Mouse (Mus musculus): ENCODE data around the gene Rsf1. TPM values are rescaled to one million over a fixed set of nuclear protein-coding genes. Genes with fewer than 3 reads are reported as not detected.

The Rsf1 gene
- polyA plus RNA-seq (2017; shearing (Covaris generic)), result 10 to 100 TPM; 27.1 to 27.3 TPM

DNA sequence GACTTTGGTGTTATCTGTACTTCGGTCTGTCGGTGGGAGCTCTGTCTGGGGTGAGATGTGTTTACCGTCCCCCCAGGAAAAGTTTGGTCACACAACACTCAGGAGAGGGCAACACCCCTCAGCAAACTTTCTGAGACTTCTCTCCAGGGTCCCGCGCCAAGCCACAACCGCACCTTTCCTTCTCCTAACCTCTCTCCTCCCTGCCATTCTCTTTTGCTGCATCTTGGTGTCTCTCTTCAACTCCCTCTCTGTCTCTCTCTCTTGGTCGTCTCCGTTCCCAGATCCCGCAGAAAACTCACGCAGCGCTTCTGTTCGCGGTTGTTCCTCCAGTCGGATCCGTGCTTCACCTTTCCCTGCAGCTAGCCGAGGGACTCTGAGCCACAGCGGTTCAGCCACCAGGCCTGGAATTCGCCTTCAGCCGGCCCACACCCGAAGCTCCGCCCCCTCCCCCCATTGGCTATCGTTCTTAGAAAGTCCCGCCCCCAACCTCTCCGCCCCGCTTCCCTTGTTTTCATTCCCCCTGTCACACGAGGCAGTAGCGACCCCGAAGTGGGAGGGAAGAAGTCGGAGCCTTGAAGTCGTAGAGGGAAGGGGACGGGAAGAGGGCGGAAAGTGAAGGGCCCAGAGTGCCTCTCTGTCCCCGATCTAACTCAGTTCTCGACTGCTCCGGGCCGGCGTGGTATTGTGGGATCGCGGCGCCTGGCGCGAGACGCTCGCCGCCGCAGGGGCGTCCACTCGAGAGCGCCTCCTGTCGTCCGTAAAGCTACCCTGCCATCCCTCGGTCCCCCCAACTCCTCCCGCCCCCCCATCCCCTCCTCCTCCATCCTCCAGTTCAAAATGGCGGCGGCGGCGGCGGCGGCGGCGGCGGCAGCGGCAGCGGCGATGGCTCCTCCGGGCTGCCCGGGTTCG, at the start of gene Rsf1, which contains the start of gene Aamdc:
TSS of gene Rsf1 (plus strand) at position 823 of the 909 bp plus-strand sequence.
TSS of gene Aamdc (minus strand) at position 431 of the 909 bp plus-strand sequence.
- peak; percentile 74 for ATAC-seq

DNA sequence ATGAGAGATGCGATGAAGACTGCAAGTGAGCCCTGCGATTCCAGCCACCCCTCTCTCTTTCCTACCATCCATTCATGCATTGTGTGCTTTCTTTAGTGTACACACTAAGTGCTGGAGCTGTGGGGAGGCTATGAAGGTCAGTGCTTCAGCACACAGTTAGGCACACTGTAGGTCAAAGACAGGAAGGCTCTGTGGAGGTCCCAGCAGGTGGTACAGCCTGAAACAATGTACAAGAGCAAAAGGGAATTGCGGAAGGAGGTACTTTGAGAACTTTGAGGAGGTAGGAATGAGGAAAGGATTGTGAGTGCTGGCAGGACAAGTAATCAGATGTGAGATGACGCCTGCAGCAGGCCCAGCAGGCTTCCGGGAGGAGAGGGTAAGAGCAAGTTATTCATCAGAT, 44.2 kb upstream of the Rsf1 start:
- no peak for ATAC-seq

DNA sequence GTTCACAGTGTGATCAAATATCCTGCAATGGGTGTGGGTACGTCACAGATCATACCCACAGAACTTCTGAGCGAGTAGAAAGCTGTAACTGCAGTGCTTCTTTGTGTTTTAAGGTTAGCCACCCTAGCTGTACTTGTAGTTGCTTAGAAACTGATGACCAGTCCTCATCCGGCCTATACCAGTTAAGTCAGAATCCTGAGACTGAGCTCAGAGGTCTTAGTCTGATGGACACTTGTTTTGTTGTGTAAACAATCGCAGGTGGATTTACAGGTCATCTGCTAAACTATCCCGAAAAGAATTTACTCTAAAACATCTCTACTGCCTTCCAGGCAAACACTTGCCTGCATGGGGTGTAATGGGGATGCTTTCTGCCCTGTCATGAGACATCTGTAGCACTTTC, 43.1 kb upstream of the Rsf1 start:
- ATAC-seq, result no peak

DNA sequence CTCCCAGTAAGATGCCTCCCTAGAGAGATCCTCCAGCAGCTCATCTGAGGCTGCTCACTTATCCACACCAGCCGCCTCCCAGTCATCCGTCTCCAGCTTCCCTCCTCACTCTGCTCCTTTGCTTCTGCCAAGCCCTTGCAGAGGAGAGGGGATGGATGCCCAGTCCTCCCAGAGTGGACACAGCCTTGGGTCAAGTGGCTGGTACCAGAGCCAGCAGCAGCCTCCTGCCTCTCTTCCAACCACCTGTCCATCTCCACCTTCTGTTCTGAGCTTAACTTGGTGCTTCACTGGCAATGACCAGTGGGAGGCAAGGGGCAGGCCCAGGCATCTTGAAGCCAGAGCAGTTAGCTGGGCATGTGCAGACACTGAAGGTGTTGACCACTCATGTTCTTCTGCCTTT, 33.2 kb upstream of the Rsf1 start:
- no peak for ATAC-seq

DNA sequence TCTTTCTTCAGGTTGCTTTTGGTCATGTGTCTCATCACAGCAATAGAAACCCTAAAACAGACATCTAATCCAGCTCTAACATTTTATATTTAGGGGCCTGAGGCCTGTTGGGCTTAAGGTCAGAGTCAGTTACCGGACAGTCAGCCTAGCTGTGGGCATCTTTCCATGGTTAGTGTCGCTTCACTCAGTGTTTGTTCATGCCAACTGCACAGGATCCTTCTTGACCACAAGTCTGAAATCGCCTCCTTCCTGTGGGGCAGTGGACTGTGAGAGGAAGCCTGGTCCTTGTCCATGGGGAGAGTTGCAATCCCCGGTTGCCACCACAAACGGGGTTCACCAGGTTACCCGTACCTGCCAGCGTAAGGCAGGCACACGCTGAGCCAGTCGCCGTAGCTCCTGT, 30.4 kb upstream of the Rsf1 start:
- no peak for ATAC-seq

DNA sequence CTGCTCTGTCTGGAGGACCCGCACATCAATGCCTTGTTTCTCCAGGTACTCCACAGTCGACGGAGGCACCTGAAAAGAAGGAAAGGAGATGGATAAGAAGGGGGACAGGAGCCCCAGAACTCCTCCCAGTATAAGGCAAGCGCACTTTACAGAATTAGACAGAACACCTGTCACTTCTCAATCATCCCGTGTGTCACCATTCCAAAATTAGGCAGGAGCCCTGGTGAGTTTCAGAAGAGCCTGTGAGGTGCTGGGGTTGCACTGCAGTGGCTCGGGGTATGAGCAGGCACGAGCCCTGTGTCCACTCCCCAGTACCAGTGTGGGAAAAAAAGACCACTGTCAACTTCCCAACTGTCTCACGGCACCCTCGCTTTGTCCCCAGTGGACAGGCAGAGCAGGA, 29.0 kb upstream of the Rsf1 start:
- no peak for ATAC-seq

DNA sequence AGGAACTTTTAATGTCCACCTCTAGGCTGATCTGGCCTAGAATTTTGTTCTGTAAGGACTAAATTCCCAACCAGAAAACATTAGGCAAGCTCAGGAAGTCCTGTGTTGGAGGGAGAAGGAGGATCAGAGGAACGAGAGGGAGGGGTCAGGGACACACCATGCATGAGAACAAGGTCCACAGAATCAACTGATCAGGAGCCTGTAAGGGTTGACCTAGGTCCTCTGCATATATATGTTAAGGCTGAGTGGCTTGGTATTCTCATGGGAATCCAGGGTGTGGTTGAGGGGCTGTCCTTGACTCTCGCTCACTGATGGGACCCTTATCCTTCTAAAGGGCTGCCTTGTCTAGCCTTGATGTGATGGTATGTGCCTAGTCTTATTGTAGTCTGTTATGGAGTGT, 16.1 kb upstream of the Rsf1 start:
- no peak for ATAC-seq

DNA sequence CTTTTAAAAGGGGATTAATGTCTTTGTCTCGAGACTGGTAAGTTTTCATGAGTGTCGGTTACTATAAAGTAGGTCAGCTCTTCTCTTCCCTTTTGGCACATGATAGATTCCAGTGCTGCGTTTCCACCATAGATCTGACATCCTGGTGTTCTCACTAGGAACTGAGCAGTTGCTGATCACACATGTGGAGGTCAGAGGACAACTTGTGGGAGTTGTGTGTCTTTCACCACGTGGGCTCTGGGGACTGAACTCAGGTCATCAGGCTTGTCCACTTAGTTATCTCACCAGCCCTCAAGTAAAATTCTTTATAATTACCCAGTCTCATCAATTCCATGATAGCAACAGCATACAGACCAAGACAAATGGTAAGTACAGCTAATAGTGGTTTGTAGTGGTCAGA, 10.3 kb upstream of the Rsf1 start:
- ATAC-seq, result no peak

DNA sequence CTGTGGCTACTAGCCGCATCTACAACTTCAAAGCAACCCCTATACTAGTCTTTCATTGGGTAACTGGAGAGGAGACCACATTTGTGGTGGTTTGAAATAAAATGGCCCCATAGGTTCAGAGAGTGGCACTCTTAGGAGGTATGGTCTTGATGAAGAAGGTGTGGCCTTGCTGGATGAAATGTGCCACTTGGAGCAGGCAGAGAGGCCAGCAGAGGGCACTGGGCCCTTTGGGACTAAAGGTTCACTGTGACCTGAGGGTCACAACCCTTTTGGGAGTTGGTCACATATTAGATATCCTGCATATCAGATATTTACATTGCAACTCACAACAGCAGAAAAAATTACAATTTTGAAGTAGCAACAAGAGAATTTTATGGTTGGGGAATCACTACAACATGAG, 9.3 kb upstream of the Rsf1 start:
- ATAC-seq, result no peak

DNA sequence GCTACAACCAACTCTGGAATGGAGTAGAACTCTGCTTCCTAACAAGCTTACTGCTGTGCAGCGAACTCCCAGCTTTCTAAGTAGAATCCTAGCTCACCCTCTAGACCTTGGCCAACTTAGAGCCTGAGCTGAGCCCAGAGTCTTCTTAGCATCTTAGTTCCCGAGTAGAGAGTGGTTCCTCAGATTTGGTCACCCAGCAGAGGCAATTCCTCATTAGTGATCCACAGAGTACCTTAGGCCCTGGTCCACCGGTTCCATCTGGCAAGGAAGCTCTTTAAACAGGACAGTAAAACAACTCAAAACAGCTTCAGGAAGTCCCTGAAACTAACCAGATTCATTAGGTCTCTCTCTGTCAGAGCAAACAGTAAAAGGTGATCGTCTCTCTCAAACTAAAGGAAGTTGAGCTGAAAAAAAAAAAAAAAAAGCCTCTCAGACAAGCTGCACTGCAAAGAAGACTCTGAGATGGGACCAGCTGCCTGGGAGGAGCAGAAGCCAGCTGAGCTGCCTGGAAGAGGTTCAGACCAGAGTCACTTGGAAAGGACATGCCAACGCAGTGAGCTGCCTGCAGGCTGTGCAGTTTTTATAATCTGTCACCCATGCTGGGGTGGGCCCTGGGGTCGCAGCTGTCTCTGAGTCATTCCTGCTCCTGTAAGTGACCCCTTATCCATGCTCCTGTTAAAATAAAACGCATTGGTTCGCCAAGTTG, 1.2 kb upstream of the Rsf1 start:
- no peak for ATAC-seq

DNA sequence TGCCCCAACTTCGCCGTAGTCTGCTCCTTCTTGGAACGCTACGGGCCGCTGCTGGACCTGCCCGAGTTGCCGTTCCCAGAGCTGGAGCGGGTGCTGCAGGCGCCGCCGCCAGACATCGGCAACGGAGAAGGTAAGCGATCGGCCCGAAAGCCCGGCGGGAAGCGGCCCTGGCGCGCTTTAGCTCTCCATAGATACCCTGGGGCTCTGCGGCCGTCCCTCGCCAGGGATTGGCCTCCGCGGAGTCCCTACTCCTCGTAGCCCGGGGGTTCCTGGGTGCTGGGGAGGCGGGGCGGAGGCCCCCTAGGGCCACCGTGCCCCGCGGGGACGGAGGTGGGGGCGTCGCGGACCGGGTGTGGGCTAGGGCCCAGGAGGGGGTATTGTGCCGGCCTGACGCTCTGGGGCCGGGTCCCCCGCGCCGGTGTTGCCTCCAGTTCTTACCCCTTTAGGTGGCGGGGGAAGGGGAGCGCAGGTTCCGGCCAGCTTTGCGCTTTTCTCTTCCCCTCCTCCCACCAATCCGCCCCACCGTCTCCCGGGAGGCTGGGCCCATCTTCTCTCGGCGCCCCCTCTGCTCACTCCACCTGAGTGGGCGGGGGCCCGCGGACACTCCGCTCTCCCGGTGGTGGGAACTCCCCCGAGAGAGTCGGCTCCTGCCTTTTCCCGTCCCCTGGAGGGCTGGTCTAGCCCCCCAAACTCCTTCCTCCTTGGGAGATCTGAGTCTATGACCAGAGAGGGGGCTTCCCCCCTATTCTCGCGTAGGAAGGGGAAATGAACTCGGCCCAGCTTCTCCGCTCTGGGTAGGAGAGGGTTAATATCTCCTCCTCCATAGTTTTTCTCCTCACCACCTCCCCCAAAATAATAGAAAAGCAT, 520 bp downstream of the Rsf1 start:
- peak; percentile 10 for ATAC-seq

DNA sequence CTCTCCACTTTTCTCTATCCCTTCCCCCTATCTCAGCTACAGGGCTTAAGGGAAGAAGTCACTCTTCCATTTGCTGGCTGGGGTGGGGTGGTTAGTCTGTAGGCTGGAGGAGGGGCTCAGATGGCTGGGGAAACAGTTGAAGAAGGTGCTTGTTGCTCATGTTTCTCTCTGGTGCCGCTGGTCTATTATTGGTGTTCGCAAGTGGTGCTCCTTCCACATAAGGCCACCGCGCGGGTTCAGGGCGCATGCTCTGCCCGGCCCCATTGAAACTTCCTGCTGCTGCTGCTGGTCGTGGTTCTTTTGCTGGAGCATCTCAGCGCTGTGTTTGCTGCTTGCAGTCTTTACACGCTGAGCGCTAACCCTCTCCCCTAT, 1.1 kb downstream of the Rsf1 start:
- peak; percentile 74 for ATAC-seq

DNA sequence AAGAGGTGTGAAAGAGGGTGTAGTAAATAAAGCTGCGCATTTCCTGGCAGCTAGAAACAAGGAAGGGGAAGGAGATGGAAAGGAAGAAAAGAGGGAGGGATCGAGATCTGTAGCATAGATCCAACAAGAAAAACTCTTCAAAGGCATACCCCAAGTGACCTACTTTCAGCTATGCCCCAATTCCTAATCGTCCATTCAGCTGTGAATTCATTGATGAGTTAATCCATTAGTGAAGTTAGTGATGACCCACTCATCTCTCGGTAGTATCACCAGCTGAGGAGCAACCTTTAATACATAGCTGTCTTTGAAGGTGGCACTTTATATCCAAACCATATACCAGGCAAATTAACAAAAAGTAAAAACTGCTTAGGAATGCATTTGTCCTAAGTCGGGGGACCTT, 8.8 kb downstream of the Rsf1 start:
- ATAC-seq, result no peak

DNA sequence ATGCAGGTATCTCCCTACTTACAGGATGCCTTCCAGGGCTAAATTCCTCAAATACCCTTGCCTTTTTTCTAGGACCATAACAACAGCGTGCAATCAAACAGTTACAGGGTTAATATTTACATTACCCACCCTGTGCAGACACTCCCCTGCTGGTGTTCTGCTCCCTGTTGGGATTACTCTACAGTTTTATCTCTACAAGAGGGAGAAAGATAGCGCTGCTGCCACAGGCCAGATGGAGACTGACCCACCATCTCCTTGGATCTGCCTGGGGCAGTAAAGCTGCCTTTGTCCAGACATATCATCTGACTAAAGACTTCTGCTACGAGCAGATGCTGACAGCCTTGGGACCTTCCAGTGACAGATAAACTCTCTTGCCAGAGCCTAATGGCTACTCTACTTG, 10.8 kb downstream of the Rsf1 start:
- no peak for ATAC-seq

DNA sequence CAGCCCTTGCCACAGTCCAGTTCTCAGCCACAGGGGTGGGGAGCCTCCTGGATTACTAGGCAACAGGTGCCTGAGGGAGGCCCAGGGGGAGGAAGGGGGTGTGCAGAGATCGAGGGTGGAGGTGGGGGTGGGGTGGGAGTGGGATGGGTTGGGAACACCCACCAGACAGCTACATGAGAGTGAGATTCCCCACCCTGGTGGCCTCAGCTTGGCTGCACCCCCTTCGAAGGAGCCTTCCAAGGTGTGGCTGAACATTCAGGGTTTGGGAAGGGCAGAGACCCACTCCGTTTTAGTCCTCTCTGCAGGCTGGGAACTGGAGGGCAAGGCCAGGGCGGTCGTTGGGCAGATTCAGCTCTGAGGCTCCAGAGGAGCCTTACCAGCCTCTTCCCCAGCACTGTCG, 11.6 kb downstream of the Rsf1 start:
- ATAC-seq, result no peak

DNA sequence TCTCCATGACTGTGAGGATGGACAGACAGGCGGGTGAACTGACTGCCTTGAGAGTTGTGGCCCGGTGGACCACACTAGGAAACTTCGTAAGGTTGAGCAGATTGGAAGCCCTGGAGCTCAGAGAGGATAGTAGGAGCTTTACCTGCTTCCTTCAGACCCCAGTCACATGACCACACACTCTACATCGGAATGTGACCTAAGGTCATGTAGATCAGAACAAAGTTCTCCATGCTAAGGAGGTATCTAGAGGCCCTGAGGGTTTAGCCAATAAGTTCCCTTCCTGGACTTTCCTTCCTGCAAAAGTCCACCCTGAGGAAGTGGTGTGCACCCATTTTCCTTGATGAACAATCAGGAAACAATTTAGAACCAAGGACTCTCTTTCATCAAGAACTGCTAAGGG, 12.7 kb downstream of the Rsf1 start:
- no peak for ATAC-seq

DNA sequence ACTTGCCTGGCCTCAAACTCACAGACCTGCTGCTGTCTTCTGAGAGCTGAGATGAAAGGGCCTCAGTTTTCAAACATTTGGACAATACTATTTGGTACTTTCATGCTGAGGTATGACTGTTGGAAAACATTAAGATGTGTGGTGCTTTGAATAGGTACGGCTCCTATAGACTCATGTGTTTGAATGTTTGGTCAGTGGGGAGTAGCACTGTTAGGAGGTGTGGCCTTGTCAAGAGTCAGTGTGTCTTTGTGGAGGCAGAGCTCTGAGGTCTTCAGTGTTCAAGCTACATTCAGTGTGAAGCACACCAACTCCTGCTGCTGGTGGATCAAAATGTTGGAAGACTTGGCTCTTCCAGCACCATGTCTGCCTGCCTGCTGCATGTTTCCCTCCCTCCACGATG, 13.8 kb downstream of the Rsf1 start:
- ATAC-seq, result no peak

DNA sequence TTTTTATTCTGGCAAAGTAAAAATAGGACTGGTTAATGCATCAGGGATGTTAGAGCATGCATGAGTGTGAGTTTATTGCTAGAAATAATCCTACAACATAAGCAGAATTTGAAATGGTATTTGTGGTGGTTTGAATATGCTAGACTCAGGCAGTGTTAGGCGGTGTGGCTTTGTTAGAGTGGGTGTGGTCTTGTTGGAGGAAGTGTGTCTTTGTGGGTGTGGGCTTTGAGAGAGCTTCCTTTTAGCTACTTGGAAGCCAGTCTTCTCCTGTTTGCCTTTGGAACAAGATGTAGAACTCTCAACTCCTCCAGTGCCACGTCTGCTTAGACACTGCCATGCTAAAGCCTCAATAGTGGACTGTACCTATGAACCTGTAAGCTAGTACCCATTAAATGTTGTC, 18.9 kb downstream of the Rsf1 start:
- ATAC-seq, result peak; percentile 79

DNA sequence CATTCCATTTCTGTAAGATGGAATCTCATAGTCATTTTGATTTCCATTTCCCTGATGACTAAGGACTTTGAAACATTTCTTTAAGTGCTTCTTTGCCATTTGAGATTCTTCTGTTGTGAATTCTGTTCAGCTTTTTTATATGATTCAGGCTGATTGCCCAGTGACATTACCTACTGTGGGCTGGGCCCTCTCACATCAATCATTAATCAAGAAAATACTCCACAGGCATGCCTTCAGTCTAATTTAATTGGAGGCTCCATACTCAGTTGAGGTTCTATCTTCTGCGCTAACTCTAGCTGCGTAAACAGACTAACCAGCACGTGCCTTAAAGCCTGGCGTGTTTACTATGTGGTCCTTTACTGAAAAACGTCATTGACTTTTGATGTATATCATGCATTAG, 41.7 kb downstream of the Rsf1 start:
- no peak for ATAC-seq

DNA sequence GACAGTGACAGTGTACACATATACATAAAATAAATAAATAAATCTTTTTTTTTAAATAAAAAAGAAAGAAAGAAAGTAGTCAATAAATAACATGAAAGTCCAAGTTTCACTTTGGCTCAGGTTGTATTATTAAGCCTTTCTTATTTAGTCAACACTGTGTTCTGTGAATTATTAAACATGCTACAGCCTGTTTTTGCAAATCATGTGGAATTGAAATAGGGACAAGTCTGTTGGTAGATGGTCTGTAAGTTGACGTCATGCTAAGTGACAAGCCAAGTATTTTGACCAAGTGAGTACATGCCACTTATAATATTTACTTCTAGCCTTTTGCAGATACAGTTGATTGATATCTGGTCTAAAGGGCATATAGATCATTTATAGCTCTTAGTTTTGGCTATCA, 43.0 kb downstream of the Rsf1 start:
- no peak for ATAC-seq

DNA sequence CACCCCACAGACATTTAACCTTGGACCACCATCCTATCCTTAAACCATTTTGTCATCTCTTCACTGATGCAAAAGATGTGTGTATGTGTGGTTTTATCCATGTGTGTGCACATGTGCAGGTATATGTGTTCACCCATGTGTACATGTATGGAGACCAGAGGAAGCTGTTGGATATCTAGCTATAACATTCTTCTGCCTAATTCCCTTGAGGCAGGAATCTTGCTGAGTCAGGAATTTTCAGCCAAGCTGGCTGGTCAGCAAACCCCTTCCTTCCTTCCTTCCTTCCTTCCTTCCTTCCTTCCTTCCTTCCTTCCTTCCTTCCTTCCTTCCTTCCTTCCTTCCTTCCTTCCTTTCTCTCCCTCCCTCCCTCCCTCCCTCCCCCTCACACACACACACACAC, 43.7 kb downstream of the Rsf1 start:
- no peak for ATAC-seq

DNA sequence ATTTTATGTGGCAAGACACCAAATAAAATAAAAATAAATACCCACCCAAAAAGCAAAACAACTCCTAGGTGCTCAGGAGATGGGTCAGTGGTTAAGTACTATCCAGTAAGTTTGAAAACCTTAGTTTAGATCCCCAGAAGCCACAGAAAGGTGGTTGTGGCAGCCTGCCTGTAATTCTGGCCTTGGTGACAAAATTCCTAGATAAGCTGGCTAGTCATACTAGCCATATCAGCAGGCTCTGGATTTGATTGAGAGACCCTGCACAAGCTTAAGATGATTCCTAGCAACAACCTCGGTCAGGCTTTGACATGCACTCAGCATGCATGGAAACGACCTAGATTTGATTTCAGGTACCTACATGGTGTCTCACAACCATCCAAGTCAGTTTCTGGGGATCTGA, 49.7 kb downstream of the Rsf1 start:
- ATAC-seq, result no peak

DNA sequence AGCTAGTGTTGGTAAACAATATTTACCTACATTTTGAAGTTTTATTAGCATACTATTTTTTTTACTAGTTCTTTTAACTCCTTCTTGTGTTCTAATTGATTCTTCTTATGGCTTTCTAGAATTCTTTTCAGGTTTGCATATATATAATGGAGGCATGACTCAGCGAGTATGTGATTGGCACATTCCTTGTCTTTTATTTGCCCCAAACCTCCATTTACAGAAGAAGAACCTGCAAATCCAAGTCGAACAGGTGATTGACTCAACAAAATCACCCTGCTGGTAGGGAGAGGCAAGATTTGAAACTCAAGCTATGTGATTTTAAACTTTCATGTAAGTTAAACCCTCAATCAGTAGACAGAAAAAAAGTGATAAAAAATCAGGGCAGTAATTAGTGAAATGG, 51.6 kb downstream of the Rsf1 start:
- ATAC-seq, result no peak
